Mouse (Mus musculus) liver, postnatal 0 days (tissue): Measurements from ENCODE around the gene Amn. TPM values are rescaled to one million over a fixed set of nuclear protein-coding genes. Genes with fewer than 3 reads are reported as not detected.

ENCODE experiments used
- ATAC-seq: fragments of 200-750 bp; cut with Nextera tagmentation; 2 replicates; pipeline ENCODE4 v1.8.0; 2017; ENCODE audit warnings: mild to moderate bottlenecking, moderate library complexity
- DNase-seq: peaks from one replicate; pipeline ENCODE4 v3.0.0-alpha.2; 2016
- H3K27ac ChIP-seq: fragments of 300-500 bp; sonication (generic); 2 replicates; pipeline ENCODE4 v1.5.1; 2014; ENCODE audit warnings: antibody characterized with exemption, moderate library complexity, mild to moderate bottlenecking, low read depth
- H3K27me3 ChIP-seq: fragments of 300-500 bp; sonication (generic); 2 replicates; pipeline ENCODE4 v1.6.1; 2014; ENCODE audit warnings: low read length, control low read depth, mixed read lengths; ENCODE audit not compliant: insufficient read depth
- H3K36me3 ChIP-seq: fragments of 300-500 bp; sonication (generic); replicated peaks from 2 replicates; pipeline ENCODE4 v1.6.1; 2014; ENCODE audit warnings: mild to moderate bottlenecking, control low read depth, low read length, moderate library complexity, mixed read lengths; ENCODE audit not compliant: insufficient read depth
- H3K4me1 ChIP-seq: fragments of 300-500 bp; sonication (generic); 2 replicates; pipeline ENCODE4 v1.6.1; 2014; ENCODE audit warnings: antibody characterized with exemption, mild to moderate bottlenecking, control low read depth; ENCODE audit not compliant: insufficient read depth
- H3K4me2 ChIP-seq: fragments of 300-500 bp; sonication (generic); 2 replicates; pipeline ENCODE4 v1.6.1; 2014; ENCODE audit warnings: low read depth, mild to moderate bottlenecking, low read length, moderate library complexity, mixed read lengths
- H3K4me3 ChIP-seq: fragments of 300-500 bp; sonication (generic); 2 replicates; pipeline ENCODE4 v1.5.1; 2014; ENCODE audit warnings: low read depth, low read length
- H3K9ac ChIP-seq: fragments of 300-500 bp; sonication (generic); replicated peaks from 2 replicates; pipeline ENCODE4 v1.6.1; 2014; ENCODE audit warnings: mild to moderate bottlenecking, moderate library complexity
- H3K9me3 ChIP-seq: fragments of 300-500 bp; sonication (generic); 2 replicates; pipeline ENCODE4 v1.6.1; 2016; ENCODE audit warnings: mild to moderate bottlenecking, control low read depth, low read length, mixed read lengths
- CTCF ChIP-seq: sonication (generic); IDR thresholded peaks from 2 replicates; pipeline ENCODE4 v1.5.1; 2016; ENCODE audit warnings: antibody characterized with exemption, low read depth
- EP300 ChIP-seq: IDR thresholded peaks from 2 replicates; pipeline ENCODE4 v1.6.1; 2016; ENCODE audit warnings: antibody characterized with exemption, low read depth, mild to moderate bottlenecking
- WGBS: fragments of 180-500 bp; shearing (Covaris S2); extraction: QIAGEN DNeasy Blood & Tissue Kit; methylation state at CpG from one replicate; pipeline ENCODE4 v1.1.7; 2014; ENCODE audit not compliant: insufficient replicate concordance; 5-methylcytosine and 5-hydroxymethylcytosine counted together
- polyA plus RNA-seq: library from polyadenylated mRNA; unstranded; fragments of >200 nt; fragmentation: Nextera tagmentation; extraction: Ambion mirVana; gene quantifications from 2 replicates; pipeline ENCODE4 v1.2.1, GENCODE M21; 2015

Gene Amn
- polyA plus RNA-seq, 1 experiment from 2014 or later, result 0.61 TPM

DNA sequence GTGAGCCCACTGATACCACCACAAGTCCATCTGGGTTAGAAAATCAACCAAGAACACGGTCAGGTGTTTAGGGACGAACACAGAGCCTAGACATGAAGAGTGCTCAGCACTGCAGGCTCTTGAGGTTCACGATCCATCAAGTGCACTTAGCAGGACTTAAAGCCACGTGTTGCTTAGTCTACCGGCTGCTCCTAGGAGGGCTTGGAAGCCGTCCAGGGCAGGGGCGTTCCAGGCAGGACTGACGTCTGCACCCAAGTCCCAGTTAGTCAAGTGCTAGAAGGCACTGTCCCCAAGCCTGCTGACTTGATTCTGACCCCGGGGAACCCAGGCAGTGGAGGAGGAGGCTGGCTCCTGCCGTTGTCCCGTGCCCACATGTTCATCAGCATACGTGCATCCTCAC, 49.7 kb downstream of the Amn start:
- Histone ChIP-seq H3K27ac (no peak overlapping the region), H3K4me3 (no peak overlapping the region), H3K9me3 (no peaks in the 10 kb centered on the region), H3K27me3 (no peaks in the 10 kb centered on the region), H3K4me1 (no peaks in the 10 kb centered on the region), H3K36me3 (peaks cover 61% of the 10 kb centered on the region), H3K4me2 (no peak overlapping the region), H3K9ac (no peak overlapping the region)
- TF ChIP-seq EP300 (no peak), CTCF (no peak)
- ATAC-seq (no peak), DNase-seq (no peak)
- 84% methylated on average over 12 of the region's 12 CpGs for WGBS

DNA sequence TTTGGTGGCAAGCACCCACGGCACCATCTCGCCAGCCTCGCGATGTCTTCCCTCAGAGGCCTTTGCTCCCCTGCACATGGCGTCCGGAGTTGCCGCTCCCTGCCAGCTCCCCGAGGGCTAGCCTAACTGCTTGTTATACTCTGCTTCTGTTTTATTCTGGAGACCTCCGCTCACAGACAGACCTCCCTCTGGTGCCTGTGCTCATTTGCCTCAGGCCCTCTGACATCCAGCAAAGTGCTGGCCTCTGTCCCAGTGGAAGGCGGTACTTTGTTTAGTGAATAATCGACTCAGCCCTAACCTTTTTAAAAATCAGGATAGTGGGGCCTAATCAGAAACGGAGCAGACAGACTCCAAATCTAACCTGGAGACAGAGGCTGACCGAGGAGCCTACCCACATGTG, 50.9 kb downstream of the Amn start:
- Histone ChIP-seq H3K4me3 (no peak overlapping the region), H3K27ac (no peak overlapping the region), H3K27me3 (no peaks in the 10 kb centered on the region), H3K9ac (no peak overlapping the region), H3K4me2 (no peak overlapping the region), H3K36me3 (peaks cover 57% of the 10 kb centered on the region), H3K4me1 (no peaks in the 10 kb centered on the region), H3K9me3 (no peaks in the 10 kb centered on the region)
- ATAC-seq (no peak), DNase-seq (no peak)
- TF ChIP-seq CTCF, result no peak
- TF ChIP-seq EP300, result no peak
- 87% methylated on average over 13 of the region's 13 CpGs for WGBS

DNA sequence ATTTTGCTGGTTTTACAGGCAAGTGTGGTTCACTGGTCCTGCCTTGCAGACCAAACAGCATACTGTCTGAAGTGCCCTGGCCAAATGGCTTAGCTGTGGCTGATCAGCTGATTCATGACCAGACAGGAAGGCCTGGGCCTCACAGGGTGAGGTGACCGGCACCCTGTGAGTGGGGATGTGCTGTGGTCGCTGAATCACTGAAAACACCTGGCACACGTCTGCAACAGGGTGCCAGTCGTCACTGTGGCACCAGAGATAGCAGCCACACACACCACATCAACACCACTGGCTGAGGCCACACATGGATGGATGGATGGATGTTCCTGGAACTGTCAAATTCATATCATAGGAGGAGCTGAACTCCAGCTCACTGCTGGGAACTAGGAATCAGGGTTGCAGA, 52.5 kb downstream of the Amn start:
- H3K4me2 ChIP-seq, result no peak overlapping the region
- H3K27ac ChIP-seq, result no peak overlapping the region
- H3K36me3 ChIP-seq, result peaks cover 59% of the 10 kb centered on the region
- no peaks in the 10 kb centered on the region for H3K4me1 ChIP-seq
- no peak overlapping the region for H3K9ac ChIP-seq
- H3K4me3 ChIP-seq, result no peak overlapping the region
- H3K27me3 ChIP-seq, result no peaks in the 10 kb centered on the region
- 50% methylated on average over 4 of the region's 4 CpGs for WGBS
- ATAC-seq (no peak), DNase-seq (no peak)
- TF ChIP-seq EP300, result no peak
- TF ChIP-seq CTCF, result no peak
- no peaks in the 10 kb centered on the region for H3K9me3 ChIP-seq

DNA sequence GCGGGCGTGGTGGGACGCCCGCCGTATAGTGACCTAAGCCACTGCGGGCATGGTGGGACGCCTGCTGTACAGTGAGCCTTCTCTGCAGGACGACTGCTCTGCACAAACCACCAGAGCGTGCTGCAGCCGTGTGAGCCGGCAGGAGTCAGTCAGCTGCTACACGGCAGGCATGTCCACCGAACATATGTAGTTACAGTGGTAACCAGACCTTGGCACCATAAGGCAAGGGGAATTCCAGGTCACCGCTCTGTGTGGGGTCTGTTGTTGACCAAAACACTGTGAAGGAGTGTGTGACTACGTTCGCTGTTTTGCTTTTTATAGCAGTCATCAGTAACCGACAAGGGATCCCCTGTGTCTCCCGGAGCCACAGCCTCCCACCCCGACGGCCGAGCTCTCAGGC, 53.6 kb downstream of the Amn start:
- WGBS, result 89% methylated on average over 21 of the region's 21 CpGs
- H3K27ac ChIP-seq, result no peak overlapping the region
- ATAC-seq, result no peak
- H3K36me3 ChIP-seq, result peaks cover 50% of the 10 kb centered on the region
- H3K27me3 ChIP-seq, result no peaks in the 10 kb centered on the region
- no peak overlapping the region for H3K4me2 ChIP-seq
- TF ChIP-seq CTCF, result no peak
- TF ChIP-seq EP300, result no peak
- DNase-seq, result no peak
- H3K4me3 ChIP-seq, result no peak overlapping the region
- no peak overlapping the region for H3K9ac ChIP-seq
- H3K9me3 ChIP-seq, result no peaks in the 10 kb centered on the region
- H3K4me1 ChIP-seq, result no peaks in the 10 kb centered on the region

DNA sequence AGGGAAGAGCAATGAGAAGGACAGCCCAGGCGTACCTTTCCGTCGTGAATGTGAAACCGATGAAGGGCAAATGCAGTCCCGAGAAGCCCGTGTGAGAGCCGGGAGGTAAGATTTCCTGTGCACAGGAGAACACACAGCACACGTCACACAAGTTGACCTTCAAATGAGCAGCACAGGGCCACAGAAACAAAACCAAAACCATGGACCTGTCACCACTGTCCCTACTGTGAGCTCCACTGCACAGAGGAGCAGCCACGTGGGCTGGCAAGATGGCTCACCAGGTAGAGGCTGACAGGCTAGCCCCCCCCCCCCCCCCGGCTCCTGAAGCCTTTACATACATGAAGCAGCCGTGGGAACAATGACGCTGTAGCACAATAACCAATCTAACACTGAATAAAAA, 54.1 kb downstream of the Amn start:
- no peak for ATAC-seq
- H3K4me1 ChIP-seq, result no peaks in the 10 kb centered on the region
- H3K27me3 ChIP-seq, result no peaks in the 10 kb centered on the region
- WGBS, result 89% methylated on average over 12 of the region's 12 CpGs
- DNase-seq, result no peak
- H3K4me2 ChIP-seq, result no peak overlapping the region
- H3K36me3 ChIP-seq, result peaks cover 46% of the 10 kb centered on the region
- no peak overlapping the region for H3K9ac ChIP-seq
- TF ChIP-seq EP300, result no peak
- TF ChIP-seq CTCF, result no peak
- no peaks in the 10 kb centered on the region for H3K9me3 ChIP-seq
- H3K4me3 ChIP-seq, result no peak overlapping the region
- no peak overlapping the region for H3K27ac ChIP-seq

DNA sequence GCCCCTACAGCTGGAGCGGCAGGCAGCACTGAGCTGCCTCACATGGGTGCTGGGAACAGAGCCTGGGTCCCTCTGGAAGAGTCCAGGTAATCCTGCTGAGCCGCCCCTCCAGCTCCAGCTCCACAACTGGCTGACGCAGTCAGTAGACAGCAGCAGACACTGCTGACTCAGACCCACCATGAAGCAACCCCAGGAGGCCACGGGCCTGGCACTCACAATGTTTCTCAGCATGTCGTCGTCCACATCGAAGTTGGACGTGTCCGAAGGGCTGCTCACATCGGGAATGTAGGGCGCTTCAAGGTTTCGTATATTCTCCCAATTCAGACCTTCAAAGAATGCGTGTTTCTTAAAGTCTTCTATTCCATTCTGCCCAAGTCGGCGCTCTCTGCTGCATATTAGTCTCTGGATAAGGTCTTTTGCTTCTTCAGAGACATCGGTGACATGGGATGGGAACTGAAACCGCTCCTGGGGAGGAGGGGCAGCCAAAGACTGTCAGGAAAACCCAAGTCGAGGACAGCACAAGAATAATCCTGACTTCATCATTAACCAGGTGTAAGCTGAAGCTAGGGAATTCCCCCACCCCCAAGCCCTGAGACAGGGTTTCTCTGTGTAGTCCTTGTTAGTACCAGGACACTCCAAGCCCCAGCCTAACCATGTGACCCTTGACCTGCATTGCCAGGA, 55.0 kb downstream of the Amn start:
- Histone ChIP-seq H3K4me2 (no peak overlapping the region), H3K9me3 (no peaks in the 10 kb centered on the region), H3K4me1 (no peaks in the 10 kb centered on the region), H3K36me3 (peaks cover 38% of the 10 kb centered on the region), H3K27ac (no peak overlapping the region), H3K9ac (no peak overlapping the region), H3K27me3 (no peaks in the 10 kb centered on the region), H3K4me3 (no peak overlapping the region)
- 81% methylated on average over 18 of the region's 18 CpGs for WGBS
- DNase-seq (no peak), ATAC-seq (no peak)
- TF ChIP-seq EP300 (no peak), CTCF (no peak)

Other genes starting within 250 kb of the Amn start
- 3.6 and 4.8 TPM in 2 replicates for gene Rcor1, start 231.7 kb upstream of the Amn start, polyA plus RNA-seq
- gene Traf3, start 104.7 kb upstream of the Amn start, polyA plus RNA-seq, result 1.9 and 2.5 TPM in 2 replicates
- not detected in 2 replicates for gene 4930595D18Rik, start 86.6 kb upstream of the Amn start, polyA plus RNA-seq
- 8.0 and 8.6 TPM in 2 replicates for gene Cdc42bpb, start 106.6 kb downstream of the Amn start, polyA plus RNA-seq
- 0.22 TPM in 2 replicates for gene Lbhd2, start 135.7 kb downstream of the Amn start, polyA plus RNA-seq
- 13.7 TPM in 2 replicates for gene Exoc3l4, start 145.9 kb downstream of the Amn start, polyA plus RNA-seq
- 72.0 and 79.5 TPM in 2 replicates for gene Tnfaip2, start 171.4 kb downstream of the Amn start, polyA plus RNA-seq
- gene Gm266, start 214.7 kb downstream of the Amn start, polyA plus RNA-seq, result 0.49 and 0.54 TPM in 2 replicates